Mouse (Mus musculus) mesoderm, embryonic 11.5 days (tissue): Measurements from ENCODE around the gene Keap1.
"Not testable (repeated sequence)": the region's sequence is repeated elsewhere in the genome, so short reads cannot be mapped to it uniquely, and the experiment has no call there.

ENCODE experiments used
- DNase-seq: peaks from one replicate; pipeline ENCODE4 v3.0.0-alpha.2; 2012; ENCODE audit warnings: low read depth, low spot score

The Keap1 gene

DNA sequence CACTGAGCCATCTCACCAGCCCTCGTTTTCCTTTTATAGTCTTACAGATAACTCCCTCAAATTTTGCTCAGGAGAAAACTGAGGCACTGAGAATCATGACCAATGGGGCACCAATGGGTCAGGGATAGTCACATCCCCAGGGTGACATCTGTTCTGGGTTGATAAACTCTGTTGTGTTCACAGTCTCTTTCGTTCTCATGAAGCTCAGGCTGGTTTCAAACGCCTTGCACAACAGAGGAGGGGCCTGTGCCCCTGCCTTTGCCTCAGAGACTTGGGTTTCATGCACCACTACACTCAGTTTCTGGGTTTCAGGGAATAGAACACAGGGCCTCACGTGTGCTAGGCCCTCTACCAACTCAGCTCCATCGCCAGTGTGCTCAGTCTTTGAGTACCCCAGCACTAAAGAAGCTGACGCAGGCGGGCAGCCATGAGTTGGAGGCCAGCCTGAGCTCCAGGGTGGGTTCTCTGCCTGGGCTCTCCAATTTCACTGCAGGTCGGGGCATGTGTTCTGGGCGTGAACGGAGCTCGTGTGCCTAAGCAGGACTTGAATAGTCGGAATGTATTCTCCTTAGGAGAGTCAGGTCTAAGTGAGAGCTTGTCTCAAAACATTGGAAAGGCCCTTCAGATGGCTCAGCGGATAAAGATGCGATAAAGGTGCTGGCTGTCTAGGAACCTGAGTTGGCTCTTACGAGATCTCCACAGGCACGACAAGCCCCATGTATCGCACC lies 25.3 kb upstream of the Keap1 start:
- no peak for DNase-seq

DNA sequence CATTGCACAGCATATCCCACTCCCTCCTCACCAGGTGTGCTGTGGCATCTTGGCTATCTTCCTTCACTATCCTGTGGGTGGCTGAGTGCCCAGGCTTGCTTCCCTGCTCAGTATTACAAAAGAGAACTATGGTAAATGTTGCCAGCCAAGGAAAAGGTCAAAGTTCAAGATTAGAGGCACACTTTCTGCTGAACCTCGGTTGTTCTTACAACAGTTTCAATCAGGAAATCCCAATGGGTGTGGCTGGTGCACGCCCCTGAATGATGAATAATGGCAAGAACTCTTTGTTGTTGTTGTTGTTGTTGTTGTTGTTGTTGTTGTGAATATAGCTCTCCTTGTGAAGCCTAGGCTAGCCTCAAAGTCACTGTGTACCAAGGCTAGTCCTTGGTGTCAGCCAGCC lies 22.7 kb upstream of the Keap1 start:
- DNase-seq, result no peak

DNA sequence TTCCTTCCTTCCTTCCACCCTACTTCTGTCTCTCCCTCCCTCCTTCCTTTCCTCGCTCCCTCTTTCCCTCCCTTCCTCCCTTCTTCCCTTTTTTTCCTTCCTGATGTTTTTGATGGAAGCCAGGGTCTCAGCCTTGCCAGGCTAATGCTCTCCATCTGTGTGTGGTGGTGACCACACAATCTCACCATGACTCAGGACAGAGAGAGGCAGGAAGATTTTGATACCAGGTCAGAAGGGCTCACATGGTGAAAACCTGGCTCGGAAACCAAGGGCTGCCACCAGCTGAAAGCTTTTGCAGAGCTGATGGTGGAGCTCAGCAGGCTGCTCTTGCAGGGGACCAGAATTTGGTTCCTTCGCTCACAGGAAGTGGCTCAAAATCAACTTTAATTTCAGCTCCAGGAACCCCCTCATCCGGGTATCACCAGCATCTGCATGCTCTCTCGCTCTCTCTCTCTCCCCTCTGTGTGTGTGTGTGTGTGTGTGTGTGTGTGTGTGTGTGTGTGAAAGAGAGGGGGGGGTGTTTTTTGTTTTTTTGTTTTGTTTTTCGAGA lies 21.4 kb upstream of the Keap1 start:
- no peak for DNase-seq

GRCm38 (mm10) chr9:21256349-21256748 lies 17.2 kb upstream of the Keap1 start:
- DNase-seq, result not testable (repeated sequence)

DNA sequence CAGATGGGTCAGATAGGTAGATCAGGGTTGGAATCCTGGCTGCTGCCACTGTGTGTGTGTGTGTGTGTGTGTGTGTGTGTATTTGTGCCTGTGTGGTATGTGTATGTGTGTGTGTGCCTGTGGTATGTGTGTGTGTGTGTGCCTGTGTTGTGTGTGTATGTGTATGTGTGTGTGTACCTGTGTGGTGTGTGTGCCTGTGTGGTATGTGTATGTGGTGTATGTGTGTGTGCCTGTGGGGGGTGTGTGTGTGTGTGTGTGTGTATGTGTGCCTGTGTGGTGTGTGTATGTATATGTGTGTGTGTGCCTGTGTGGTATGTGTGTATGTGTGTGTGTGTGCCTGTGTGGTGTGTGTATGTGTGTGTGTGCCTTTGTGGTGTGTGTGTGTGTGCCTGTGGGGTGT lies 15.5 kb upstream of the Keap1 start:
- DNase-seq, result no peak

- no peak for DNase-seq
These were observed 12.1 kb upstream of the Keap1 start for GRCm38 (mm10) chr9:21251116-21251735.

GRCm38 (mm10) chr9:21250509-21250908 lies 11.3 kb upstream of the Keap1 start:
- no peak for DNase-seq

DNA sequence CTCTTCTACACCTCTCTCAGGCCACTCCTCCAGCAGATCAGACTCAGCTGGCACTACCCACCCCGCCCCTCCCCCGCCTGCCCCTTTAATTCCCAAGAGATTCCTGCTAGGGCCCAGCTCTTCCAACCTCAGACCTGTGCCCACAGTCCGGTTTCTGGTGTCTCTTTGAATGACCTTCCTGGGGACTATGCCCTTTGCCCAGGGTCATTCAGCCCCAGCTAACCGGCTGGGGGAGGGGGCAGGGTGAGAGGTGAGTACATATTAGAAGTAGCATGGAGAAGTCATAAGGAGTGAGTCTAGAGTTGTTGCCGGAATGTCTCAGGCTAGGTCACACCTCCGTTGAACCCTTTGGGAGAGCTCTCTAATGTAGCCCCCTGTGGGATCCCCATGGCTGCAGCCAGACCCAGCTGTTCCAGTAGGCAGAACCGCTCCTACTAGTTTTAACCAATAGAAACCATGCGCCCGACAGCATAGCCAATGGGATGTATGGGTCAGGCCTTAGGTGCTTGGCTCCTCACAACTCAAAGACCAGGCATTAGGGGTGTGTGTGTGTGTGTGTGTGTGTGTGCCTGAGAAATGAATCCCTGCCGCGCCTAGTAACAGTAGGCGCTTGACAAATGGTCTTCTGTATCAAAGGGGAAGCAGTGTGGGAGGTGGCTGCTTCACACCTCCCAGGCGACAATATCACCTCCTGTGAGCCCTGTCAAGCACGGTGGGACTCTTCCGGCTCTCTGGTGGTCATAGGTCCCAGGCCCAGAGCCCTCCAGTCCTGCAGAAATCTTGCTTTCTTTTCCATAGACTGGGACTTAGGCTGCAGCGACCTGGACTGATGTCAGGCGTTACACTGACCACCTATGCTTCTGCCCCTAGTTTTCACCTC lies 10.7 kb upstream of the Keap1 start:
- no peak for DNase-seq

DNA sequence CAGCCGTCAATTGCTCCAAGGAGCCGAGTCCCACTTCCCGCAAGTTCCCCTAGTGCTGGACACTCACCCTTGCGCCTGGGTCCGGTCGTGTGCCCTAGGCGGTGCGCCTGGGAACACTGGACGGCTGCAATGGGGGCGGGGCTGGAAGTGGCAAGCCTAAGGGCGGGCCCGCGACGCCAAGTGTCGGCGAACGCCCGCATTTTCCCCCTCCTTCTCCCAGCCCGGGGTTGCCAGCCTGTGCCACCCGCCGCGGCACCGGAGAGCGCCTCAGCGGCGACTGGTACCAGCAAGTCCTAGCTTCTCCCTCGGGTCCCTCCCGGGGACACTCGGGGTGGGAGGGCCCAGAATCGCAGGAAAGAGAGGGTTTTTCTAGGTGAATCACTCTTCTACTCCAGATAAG lies 9.2 kb upstream of the Keap1 start, which contains the start of gene S1pr5:
S1pr5 (minus strand) TSS at position 118 of the 400 bp plus-strand sequence.
- no peak for DNase-seq

- no peak for DNase-seq
These were observed 7.2 kb upstream of the Keap1 start for GRCm38 (mm10) chr9:21246342-21246741.

DNA sequence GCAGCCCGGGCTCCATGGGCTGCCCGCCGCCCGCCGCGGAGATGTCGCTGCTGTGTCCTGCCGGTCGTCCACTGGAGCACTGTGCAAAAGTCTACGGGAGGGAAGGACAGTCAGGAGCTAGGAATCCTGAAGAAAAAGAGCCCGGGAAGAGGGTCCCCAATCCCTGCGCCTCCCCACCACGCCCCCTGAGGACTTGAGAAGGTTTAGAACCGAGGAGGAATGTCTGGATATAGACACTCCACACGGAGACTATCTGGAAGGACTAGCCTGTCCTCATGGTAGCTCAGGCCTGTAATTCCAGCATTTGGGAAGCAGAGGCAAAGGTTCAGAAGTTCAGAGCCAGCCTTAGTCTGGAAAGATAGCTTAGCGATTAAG lies 5.9 kb upstream of the Keap1 start:
- DNase-seq, result no peak

DNA sequence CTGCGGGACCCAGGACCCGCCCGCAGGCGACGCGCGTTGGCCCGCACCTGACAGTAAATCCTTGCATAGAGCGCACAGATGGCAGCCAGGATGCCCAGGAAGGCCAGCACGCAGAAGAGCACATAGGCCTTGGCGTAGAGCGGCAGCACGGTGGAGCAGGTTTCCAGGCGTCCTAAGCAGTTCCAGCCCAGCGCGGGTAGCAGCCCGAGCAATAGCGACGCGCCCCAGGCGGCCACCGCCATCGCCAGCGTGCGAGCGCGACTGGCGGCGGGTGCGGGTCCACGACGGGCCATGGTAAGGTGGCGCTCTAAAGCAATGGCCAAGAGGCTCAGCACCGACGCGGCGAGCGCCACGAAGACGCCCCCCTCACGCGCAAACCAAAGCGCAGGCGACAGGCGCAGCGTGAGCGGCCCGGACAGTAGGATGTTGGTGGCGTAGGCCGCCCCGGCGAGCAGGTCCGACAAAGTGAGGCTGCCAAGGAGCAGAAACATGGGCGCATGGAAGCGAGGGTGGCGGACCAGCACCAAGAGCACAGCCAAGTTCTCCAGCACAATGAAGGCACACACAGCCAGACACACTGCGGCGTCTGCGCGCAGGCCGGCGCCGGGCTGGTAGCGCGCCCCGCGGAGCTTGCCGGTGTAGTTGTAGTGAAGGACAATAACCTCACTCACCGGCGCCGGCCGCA lies 5.4 kb upstream of the Keap1 start:
- DNase-seq, result no peak

- no peak for DNase-seq
These were observed 4.8 kb upstream of the Keap1 start for GRCm38 (mm10) chr9:21243826-21244427.

DNA sequence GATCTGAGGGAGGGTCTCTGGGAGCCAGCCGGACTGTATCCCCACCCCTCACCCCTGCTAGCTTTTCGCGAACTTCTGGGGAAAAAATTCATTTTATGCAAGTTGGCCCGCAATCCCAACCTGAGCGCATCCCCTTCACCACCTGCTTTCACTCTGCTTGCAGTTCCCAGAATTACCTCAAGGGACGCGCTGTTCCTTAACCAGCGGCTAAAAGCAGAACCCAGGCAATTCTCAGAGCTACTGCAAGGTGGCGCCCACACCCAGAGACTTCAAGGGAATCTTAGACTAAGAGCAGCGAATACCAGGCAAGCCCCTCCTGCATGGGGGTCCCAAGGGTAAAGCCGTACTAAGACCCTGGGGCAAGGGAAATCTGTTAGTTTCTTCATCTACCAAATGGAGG lies 2.2 kb upstream of the Keap1 start:
- peak; percentile 84 for DNase-seq

DNA sequence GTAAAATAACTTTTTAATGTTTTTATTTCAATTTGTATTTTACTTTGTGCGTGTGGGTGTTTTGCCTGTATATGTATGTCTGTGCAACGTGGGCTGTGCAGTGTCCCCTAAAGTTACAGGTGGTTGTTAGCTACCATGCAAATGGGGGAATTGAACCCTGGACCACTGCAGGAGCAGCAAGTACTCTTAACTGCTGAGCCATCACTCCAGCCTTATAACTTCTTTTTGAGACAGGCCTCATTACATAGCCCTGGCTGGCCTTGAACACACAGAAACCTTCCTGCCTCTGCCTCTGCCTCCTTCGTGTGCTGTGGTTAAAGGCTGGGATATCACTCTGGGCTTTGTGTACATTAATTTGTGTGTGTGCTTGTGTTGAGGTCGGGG lies 296 bp upstream of the Keap1 start:
- DNase-seq, result no peak

GRCm38 (mm10) chr9:21238004-21238732 lies 993 bp downstream of the Keap1 start:
- DNase-seq, result no peak

DNA sequence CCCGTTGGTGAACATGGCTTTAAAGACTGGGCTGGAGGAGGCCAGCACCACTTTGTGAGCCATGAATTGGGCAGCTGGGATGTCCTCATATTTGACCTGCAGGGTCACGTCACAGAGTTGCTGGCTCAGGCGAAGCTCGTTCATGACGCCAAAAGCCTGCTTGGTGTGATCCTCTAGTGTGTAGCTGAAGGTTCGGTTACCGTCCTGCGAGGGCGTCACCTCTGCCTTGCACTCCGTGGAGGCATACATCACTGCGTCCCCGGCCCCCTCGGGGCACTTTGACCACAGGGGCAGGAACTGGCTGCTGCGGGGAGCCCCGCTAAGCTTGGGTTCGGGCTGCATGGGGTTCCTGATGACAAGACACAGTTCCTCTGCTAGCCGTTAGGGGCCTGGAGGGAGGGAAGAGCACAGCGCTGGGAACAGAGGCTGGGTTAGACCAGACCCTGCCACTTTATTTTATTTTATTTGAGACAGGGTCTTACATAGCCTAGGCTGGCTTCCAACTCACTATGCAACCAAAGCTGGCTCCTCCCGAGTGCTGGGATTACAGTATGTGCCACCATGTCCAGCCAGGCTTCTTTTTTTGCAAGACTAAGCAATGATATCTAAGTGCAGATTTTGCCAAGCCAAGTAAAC lies 1.7 kb downstream of the Keap1 start:
- no peak for DNase-seq

- no peak for DNase-seq
These were observed 2.2 kb downstream of the Keap1 start for GRCm38 (mm10) chr9:21236991-21237367.

DNA sequence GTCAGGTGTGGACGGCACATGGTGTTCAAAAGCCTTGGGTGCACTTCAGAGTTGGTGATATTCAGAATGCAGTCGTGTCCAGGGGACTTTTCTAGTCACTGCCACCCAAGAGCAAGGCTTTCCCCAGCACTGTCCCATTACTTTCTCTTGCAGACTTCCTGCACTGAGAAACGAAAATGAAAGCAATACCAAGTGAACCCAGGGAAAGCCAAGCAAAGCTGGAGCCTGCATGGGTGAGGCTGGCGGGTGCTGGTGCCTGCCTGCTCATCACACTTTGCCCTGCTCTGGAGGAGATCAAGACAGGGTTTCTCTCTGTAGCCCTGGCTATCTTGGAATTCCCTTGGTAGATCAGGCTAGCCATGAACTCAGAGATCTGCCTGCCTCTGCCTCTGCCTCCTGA lies 3.8 kb downstream of the Keap1 start:
- DNase-seq, result no peak

DNA sequence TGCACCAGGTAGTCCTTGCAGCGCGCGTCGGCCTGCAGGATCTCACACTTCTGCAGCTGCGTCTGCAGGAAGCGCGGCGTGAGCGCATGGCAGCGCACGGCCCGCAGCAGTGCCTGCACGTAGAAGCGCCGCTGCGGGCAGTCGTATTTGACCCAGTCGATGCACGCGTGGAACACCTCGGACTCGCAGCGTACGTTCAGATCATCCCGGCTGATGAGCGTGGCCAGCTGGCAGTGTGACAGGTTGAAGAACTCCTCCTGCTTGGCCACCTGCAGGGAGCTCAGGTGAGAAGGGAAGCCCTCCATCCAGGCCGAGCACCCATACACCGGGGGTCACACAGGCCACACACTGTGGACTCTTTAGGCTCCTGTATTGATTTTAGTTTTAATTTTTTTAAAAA lies 5.4 kb downstream of the Keap1 start:
- DNase-seq, result no peak
